ENCODE assay signal across 17 mouse cellular contexts in the genomic region with DNA sequence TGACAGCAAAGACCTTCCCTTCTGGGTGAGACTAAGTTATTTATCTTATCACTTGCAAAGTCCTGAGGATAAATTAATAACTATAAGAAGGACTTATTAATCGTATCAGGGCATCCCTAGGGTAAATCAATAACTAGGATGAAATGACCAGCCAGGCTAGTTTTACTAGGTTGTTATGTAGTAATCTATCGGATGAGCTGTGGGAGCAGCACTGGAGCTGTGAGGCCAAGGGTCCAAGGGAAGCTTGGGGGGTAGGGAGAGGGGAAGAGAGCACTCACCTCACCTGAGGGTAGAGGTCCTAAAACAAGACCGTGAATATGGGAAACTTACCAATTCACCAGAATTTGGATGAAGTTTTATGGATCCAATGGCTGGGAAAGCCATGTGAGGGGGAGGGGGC. TPM values are rescaled to one million over a fixed set of nuclear protein-coding genes. Genes with fewer than 3 reads are reported as not detected.
A peak's percentile ranks its signal among the peaks of the same experiment; 100 is the strongest.
DNase-seq lines count a peak whose midpoint lies in the region; ATAC-seq and TF ChIP-seq lines count a peak whose summit lies in the region.
"Had no signal": no experiment of that assay in that cellular context is flagged by ENCODE, and none has a peak within 500 bp of the region (broad histone marks: within the 10 kb centered on the region; RNA-seq: fewer than 3 reads in every experiment).

No protein-coding gene starts in this region.

- H3K9me3 ChIP-seq in kidney, embryonic 14.5 days (ENCODE audit: control insufficient read depth, low read length) = no peaks in the 10 kb centered on the region
- H3K9me3 ChIP-seq in midbrain, embryonic 15.5 days = no peaks in the 10 kb centered on the region
- H3K9me3 ChIP-seq in midbrain, embryonic 16.5 days (replicated peaks; ENCODE audit: control insufficient read depth, low read length, poor library complexity, severe bottlenecking) = no peaks in the 10 kb centered on the region
- H3K9me3 ChIP-seq in intestine, embryonic 16.5 days (ENCODE audit: control insufficient read depth, low read length) = no peaks in the 10 kb centered on the region
- no peaks in the 10 kb centered on the region for H3K9me3 ChIP-seq in lung, postnatal 0 days (ENCODE audit: low read length)
- H3K9me3 ChIP-seq: embryonic facial prominence, embryonic 12.5 days; forebrain, embryonic 15.5 days; heart, embryonic 13.5 days had no signal

- DNase-seq in kidney, postnatal 14 days = no peak
- DNase-seq in lung, postnatal 0 days (ENCODE audit: low spot score) = no peak
- DNase-seq: adrenal gland, postnatal 14 days; cerebellum, adult 11-12 months; cerebellum, adult 9-10 months; gastrocnemius, postnatal 36 days; heart, postnatal 36 days had no signal

- no peak overlapping the region for H3K9ac ChIP-seq in kidney, embryonic 14.5 days (ENCODE audit: low read depth, low read length)
- no peak overlapping the region for H3K9ac ChIP-seq in midbrain, embryonic 15.5 days
- H3K9ac ChIP-seq in midbrain, embryonic 16.5 days (ENCODE audit: low read depth, low read length) = no peak overlapping the region
- no peak overlapping the region for H3K9ac ChIP-seq in intestine, embryonic 16.5 days (ENCODE audit: low read depth, low read length)
- no peak overlapping the region for H3K9ac ChIP-seq in lung, postnatal 0 days (replicated peaks; ENCODE audit: low read depth)
- H3K9ac ChIP-seq: embryonic facial prominence, embryonic 12.5 days; forebrain, embryonic 15.5 days had no signal

- no peaks in the 10 kb centered on the region for H3K27me3 ChIP-seq in kidney, embryonic 14.5 days (ENCODE audit: control insufficient read depth, insufficient read depth, low read length)
- no peaks in the 10 kb centered on the region for H3K27me3 ChIP-seq in midbrain, embryonic 15.5 days (replicated peaks)
- no peaks in the 10 kb centered on the region for H3K27me3 ChIP-seq in midbrain, embryonic 16.5 days (ENCODE audit: control insufficient read depth, insufficient read depth, low read depth, low read length)
- H3K27me3 ChIP-seq in intestine, embryonic 16.5 days (replicated peaks; ENCODE audit: control insufficient read depth, insufficient read depth, low read length) = no peaks in the 10 kb centered on the region
- no peaks in the 10 kb centered on the region for H3K27me3 ChIP-seq in lung, postnatal 0 days (replicated peaks; ENCODE audit: insufficient read depth, low read length)
- H3K27me3 ChIP-seq: CH12.LX; forebrain, embryonic 15.5 days; heart, embryonic 13.5 days; Patski had no signal

- TF ChIP-seq CTCF in lung, postnatal 0 days (IDR thresholded peaks at IDR 0.05) = no peak

- H3K4me1 ChIP-seq in kidney, embryonic 14.5 days (ENCODE audit: control insufficient read depth, insufficient read depth, low read length) = no peaks in the 10 kb centered on the region
- no peaks in the 10 kb centered on the region for H3K4me1 ChIP-seq in midbrain, embryonic 15.5 days
- peaks cover 4% of the 10 kb centered on the region; the same call in 1 of the 2 replicates for H3K4me1 ChIP-seq in midbrain, embryonic 16.5 days (ENCODE audit: control insufficient read depth, insufficient read depth, low read length)
- peaks cover 8% of the 10 kb centered on the region; the same call in 1 of the 2 replicates for H3K4me1 ChIP-seq in intestine, embryonic 16.5 days (ENCODE audit: control insufficient read depth, insufficient read depth, low read length)
- no peaks in the 10 kb centered on the region for H3K4me1 ChIP-seq in lung, postnatal 0 days (ENCODE audit: insufficient read depth, low read depth, low read length)
- H3K4me1 ChIP-seq: embryonic facial prominence, embryonic 12.5 days; forebrain, embryonic 15.5 days had no signal

- 75% methylated on average over 3 of the region's 3 CpGs for WGBS in kidney, embryonic 14.5 days
- 82% methylated on average over 3 of the region's 3 CpGs for WGBS in midbrain, embryonic 15.5 days
- WGBS in midbrain, embryonic 16.5 days = 80% methylated on average over 3 of the region's 3 CpGs
- 55% methylated on average over 3 of the region's 3 CpGs for whole genome bisulfite sequencing in intestine, embryonic 16.5 days
- WGBS in lung, postnatal 0 days = 65% methylated on average over 3 of the region's 3 CpGs

- no peaks in the 10 kb centered on the region for H3K36me3 ChIP-seq in kidney, embryonic 14.5 days (ENCODE audit: control insufficient read depth, insufficient read depth, low read length)
- no peaks in the 10 kb centered on the region for H3K36me3 ChIP-seq in midbrain, embryonic 15.5 days (replicated peaks)
- H3K36me3 ChIP-seq in midbrain, embryonic 16.5 days (ENCODE audit: control insufficient read depth, insufficient read depth, low read length) = no peaks in the 10 kb centered on the region
- H3K36me3 ChIP-seq in intestine, embryonic 16.5 days (ENCODE audit: control insufficient read depth, insufficient read depth, low read length) = no peaks in the 10 kb centered on the region
- H3K36me3 ChIP-seq in lung, postnatal 0 days (ENCODE audit: insufficient read depth, low read length) = no peaks in the 10 kb centered on the region
- H3K36me3 ChIP-seq: embryonic facial prominence, embryonic 12.5 days; forebrain, embryonic 15.5 days; heart, embryonic 13.5 days had no signal

- no peak overlapping the region for H3K27ac ChIP-seq in kidney, embryonic 14.5 days (ENCODE audit: low read depth, low read length)
- H3K27ac ChIP-seq in midbrain, embryonic 15.5 days = no peak overlapping the region
- no peak overlapping the region for H3K27ac ChIP-seq in midbrain, embryonic 16.5 days (ENCODE audit: low read length)
- H3K27ac ChIP-seq in intestine, embryonic 16.5 days (ENCODE audit: low read length) = no peak overlapping the region
- no peak overlapping the region for H3K27ac ChIP-seq in lung, postnatal 0 days (ENCODE audit: low read length)
- H3K27ac ChIP-seq: embryonic facial prominence, embryonic 12.5 days; forebrain, embryonic 15.5 days; heart, embryonic 13.5 days had no signal

- TF ChIP-seq EP300 in lung, postnatal 0 days (IDR thresholded peaks at IDR 0.05) = no peak

- ATAC-seq in kidney, embryonic 14.5 days (ENCODE audit: low FRiP score, low TSS enrichment) = peak; percentile 49; the same call in 1 of the 2 replicates
- ATAC-seq in midbrain, embryonic 15.5 days (replicated peaks) = no peak
- no peak for ATAC-seq in midbrain, embryonic 16.5 days
- peak; percentile 69 for ATAC-seq in intestine, embryonic 16.5 days
- ATAC-seq in lung, postnatal 0 days = no peak
- ATAC-seq: activated CD4-positive, CD25-positive, alpha-beta regulatory T cell, adult 4 months; Patski had no signal

- no peak overlapping the region for H3K4me3 ChIP-seq in kidney, embryonic 14.5 days (ENCODE audit: low read length)
- no peak overlapping the region for H3K4me3 ChIP-seq in midbrain, embryonic 15.5 days
- H3K4me3 ChIP-seq in midbrain, embryonic 16.5 days (ENCODE audit: low read depth, low read length) = no peak overlapping the region
- no peak overlapping the region for H3K4me3 ChIP-seq in intestine, embryonic 16.5 days (ENCODE audit: low read length)
- no peak overlapping the region for H3K4me3 ChIP-seq in lung, postnatal 0 days (ENCODE audit: low read depth, low read length)
- H3K4me3 ChIP-seq: embryonic facial prominence, embryonic 12.5 days had no signal

- no peak overlapping the region for H3K4me2 ChIP-seq in kidney, embryonic 14.5 days (replicated peaks; ENCODE audit: low read depth, low read length)
- peak overlapping the region; percentile 30 for H3K4me2 ChIP-seq in midbrain, embryonic 15.5 days
- H3K4me2 ChIP-seq in midbrain, embryonic 16.5 days (ENCODE audit: low read length) = no peak overlapping the region
- H3K4me2 ChIP-seq in intestine, embryonic 16.5 days (ENCODE audit: low read depth, low read length) = peak overlapping the region; percentile 27
- no peak overlapping the region for H3K4me2 ChIP-seq in lung, postnatal 0 days (replicated peaks; ENCODE audit: low read depth, low read length)

RNA-seq across cellular contexts. Expression of a gene that starts 13.5 kb away (rescaled TPM):
- polyA plus RNA-seq in kidney, embryonic 14.5 days (2014; fragmentation: Nextera tagmentation; extraction: Ambion mirVana) = 29.9 and 30.1 TPM in 2 replicates
- polyA plus RNA-seq in midbrain, embryonic 15.5 days (2015; fragmentation: Nextera tagmentation; extraction: Ambion mirVana) = 47.6 and 47.7 TPM in 2 replicates
- 49.2 and 51.9 TPM in 2 replicates for polyA plus RNA-seq in midbrain, embryonic 16.5 days (2015; fragmentation: Nextera tagmentation; extraction: Ambion mirVana)
- 18.8 and 22.0 TPM in 2 replicates for polyA plus RNA-seq in intestine, embryonic 16.5 days (2015; fragmentation: Nextera tagmentation; extraction: Ambion mirVana)
- 25.8 and 28.3 TPM in 2 replicates for polyA plus RNA-seq in lung, postnatal 0 days (2015; fragmentation: Nextera tagmentation; extraction: Ambion mirVana)

Comparison
In these comparisons a context has a peak if more than half of its experiments do, and no peak if none do; other contexts are left out.
1. H3K4me2 ChIP-seq: peak in midbrain, embryonic 15.5 days (single experiment) and intestine, embryonic 16.5 days (single experiment); none in kidney, embryonic 14.5 days (single experiment), midbrain, embryonic 16.5 days (single experiment) and lung, postnatal 0 days (single experiment).
2. ATAC-seq: peak in kidney, embryonic 14.5 days (single experiment) and intestine, embryonic 16.5 days (single experiment); none in midbrain, embryonic 15.5 days (single experiment), midbrain, embryonic 16.5 days (single experiment) and lung, postnatal 0 days (single experiment).